Mouse (Mus musculus) embryonic facial prominence, embryonic 14.5 days (tissue): ENCODE data around the gene Oxct2a. TPM values are rescaled to one million over a fixed set of nuclear protein-coding genes. Genes with fewer than 3 reads are reported as not detected.
A peak's percentile ranks its signal among the peaks of the same experiment; 100 is the strongest.
"Not testable (repeated sequence)": the region's sequence is repeated elsewhere in the genome, so short reads cannot be mapped to it uniquely, and the experiment has no call there.

Experiments
- ATAC-seq: fragments of 200-750 bp; cut with Nextera tagmentation; 2 replicates; pipeline ENCODE4 v1.8.0; 2017; ENCODE audit warnings: low read depth, moderate number of reproducible peaks, moderate TSS enrichment
- DNase-seq: peaks from one replicate; pipeline ENCODE4 v3.0.0-alpha.2; 2015; ENCODE audit warnings: low spot score
- H3K27ac ChIP-seq: fragments of 300-500 bp; sonication (generic); replicated peaks from 2 replicates; pipeline ENCODE4 v1.5.1; 2014; ENCODE audit warnings: low read depth, mild to moderate bottlenecking, low read length, moderate library complexity
- H3K27me3 ChIP-seq: fragments of 300-500 bp; sonication (generic); replicated peaks from 2 replicates; pipeline ENCODE4 v1.6.1; 2014; ENCODE audit warnings: low read length; ENCODE audit not compliant: control insufficient read depth, insufficient read depth
- H3K36me3 ChIP-seq: fragments of 300-500 bp; sonication (generic); 2 replicates; pipeline ENCODE4 v1.6.1; 2014; ENCODE audit warnings: low read length, mixed read lengths; ENCODE audit not compliant: control insufficient read depth, insufficient read depth
- H3K4me1 ChIP-seq: fragments of 300-500 bp; sonication (generic); 2 replicates; pipeline ENCODE4 v1.6.1; 2014; ENCODE audit warnings: antibody characterized with exemption, low read length; ENCODE audit not compliant: control insufficient read depth, insufficient read depth
- H3K4me2 ChIP-seq: fragments of 300-500 bp; sonication (generic); 2 replicates; pipeline ENCODE4 v1.6.1; 2014; ENCODE audit warnings: low read depth, mild to moderate bottlenecking, low read length, moderate library complexity, mixed read lengths
- H3K4me3 ChIP-seq: fragments of 300-500 bp; sonication (generic); 2 replicates; pipeline ENCODE4 v1.5.1; 2014; ENCODE audit warnings: low read depth, mild to moderate bottlenecking, low read length
- H3K9ac ChIP-seq: fragments of 300-500 bp; sonication (generic); 2 replicates; pipeline ENCODE4 v1.6.1; 2014; ENCODE audit warnings: low read depth, mild to moderate bottlenecking, low read length, moderate library complexity, mixed read lengths
- H3K9me3 ChIP-seq: fragments of 300-500 bp; sonication (generic); 2 replicates; pipeline ENCODE4 v1.6.1; 2016; ENCODE audit warnings: low read length; ENCODE audit not compliant: control insufficient read depth
- WGBS: fragments of 180-500 bp; shearing (Covaris S2); extraction: QIAGEN DNeasy Blood & Tissue Kit; methylation state at CpG from one replicate; pipeline ENCODE4 v1.1.7; 2014; 5-methylcytosine and 5-hydroxymethylcytosine counted together
- polyA plus RNA-seq: library from polyadenylated mRNA; unstranded; fragments of >200 nt; fragmentation: Nextera tagmentation; extraction: Ambion mirVana; gene quantifications from 2 replicates; pipeline ENCODE4 v1.2.1, GENCODE M21; 2014

Gene Oxct2a
- polyA plus RNA-seq, 1 experiment from 2014 or later: not detected

DNA sequence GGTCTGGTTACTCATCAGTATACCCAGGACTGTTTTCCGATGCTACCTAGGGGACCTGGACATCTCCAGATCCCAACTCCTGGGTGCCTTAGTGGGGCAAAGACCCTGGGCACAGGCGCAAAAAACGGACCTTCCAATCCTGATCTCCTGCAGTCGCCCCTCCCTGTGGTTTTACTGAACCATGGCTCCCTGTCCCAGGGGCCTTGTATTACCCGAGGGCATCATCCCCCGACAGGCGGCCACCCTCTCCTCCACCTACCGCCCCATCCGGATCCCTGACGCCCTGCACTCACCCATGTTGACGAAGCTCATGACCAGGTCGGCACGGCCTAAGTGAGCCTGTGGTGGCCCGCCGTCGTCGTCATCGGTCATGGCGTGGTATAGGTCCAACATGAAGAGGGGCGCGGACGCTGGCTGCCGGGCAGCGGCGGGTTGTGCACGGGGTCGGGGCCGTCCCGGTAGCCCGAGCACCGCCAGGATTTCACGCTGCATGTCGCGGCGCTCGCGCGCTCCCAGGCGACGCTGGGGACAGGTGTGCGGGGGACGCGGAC lies 18.7 kb upstream of the Oxct2a start:
- H3K36me3 ChIP-seq: no peaks in the 10 kb centered on the region
- DNase-seq (no peak), ATAC-seq (no peak; the same call in 1 of the 2 replicates)
- H3K9ac ChIP-seq: peak overlapping the region; percentile 34; the same call in 1 of the 2 replicates
- peak overlapping the region; percentile 90 for H3K4me2 ChIP-seq
- WGBS: 2% methylated on average over 33 of the region's 43 CpGs
- H3K27ac ChIP-seq: no peak overlapping the region
- H3K4me3 ChIP-seq: peak overlapping the region; percentile 53
- peaks cover 43% of the 10 kb centered on the region for H3K27me3 ChIP-seq
- H3K4me1 ChIP-seq: peaks cover 11% of the 10 kb centered on the region
- no peaks in the 10 kb centered on the region for H3K9me3 ChIP-seq

GRCm38 (mm10) chr4:123340232-123340631 lies 16.8 kb upstream of the Oxct2a start:
- Histone ChIP-seq H3K36me3 (no peaks in the 10 kb centered on the region), H3K9ac (no peak overlapping the region), H3K4me1 (peaks cover 11% of the 10 kb centered on the region), H3K27me3 (peaks cover 43% of the 10 kb centered on the region), H3K4me3 (no peak overlapping the region), H3K27ac (no peak overlapping the region), H3K9me3 (no peaks in the 10 kb centered on the region), H3K4me2 (no peak overlapping the region)
- DNase-seq (no peak), ATAC-seq (no peak)
- WGBS: 66% methylated on average over 5 of the region's 5 CpGs

DNA sequence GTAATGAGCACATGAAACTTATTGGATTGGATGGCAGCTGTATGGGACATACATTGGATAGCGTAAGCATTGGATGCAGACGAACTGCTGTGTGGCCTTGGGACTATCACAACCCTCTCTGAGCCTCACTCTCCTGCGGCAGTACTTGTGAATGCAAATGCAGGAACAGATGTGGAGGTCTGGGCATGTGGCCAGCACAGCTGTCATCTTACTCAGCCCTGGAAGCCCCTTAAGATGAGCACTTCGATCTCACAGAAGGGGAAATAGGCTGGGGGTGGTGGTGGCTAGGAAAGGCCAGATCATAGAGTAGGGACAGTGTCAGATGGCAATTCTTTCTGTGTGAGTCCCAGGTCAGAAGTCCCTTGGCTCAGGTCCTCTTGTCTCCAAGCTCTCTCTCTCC lies 14.3 kb upstream of the Oxct2a start:
- peak; percentile 61 for DNase-seq
- Histone ChIP-seq H3K27ac (no peak overlapping the region), H3K4me1 (peaks cover 4% of the 10 kb centered on the region), H3K4me2 (no peak overlapping the region), H3K36me3 (no peaks in the 10 kb centered on the region), H3K9me3 (no peaks in the 10 kb centered on the region), H3K4me3 (no peak overlapping the region), H3K9ac (no peak overlapping the region), H3K27me3 (peaks cover 26% of the 10 kb centered on the region)
- 60% methylated on average over 4 of the region's 4 CpGs for WGBS
- ATAC-seq: no peak

GRCm38 (mm10) chr4:123335796-123336585 lies 12.6 kb upstream of the Oxct2a start:
- Histone ChIP-seq H3K27ac (no peak overlapping the region), H3K9ac (no peak overlapping the region), H3K9me3 (no peaks in the 10 kb centered on the region), H3K36me3 (no peaks in the 10 kb centered on the region), H3K4me2 (no peak overlapping the region), H3K27me3 (peaks cover 9% of the 10 kb centered on the region), H3K4me3 (no peak overlapping the region), H3K4me1 (no peaks in the 10 kb centered on the region)
- WGBS: 70% methylated on average over 13 of the region's 14 CpGs
- ATAC-seq (no peak), DNase-seq (no peak)

DNA sequence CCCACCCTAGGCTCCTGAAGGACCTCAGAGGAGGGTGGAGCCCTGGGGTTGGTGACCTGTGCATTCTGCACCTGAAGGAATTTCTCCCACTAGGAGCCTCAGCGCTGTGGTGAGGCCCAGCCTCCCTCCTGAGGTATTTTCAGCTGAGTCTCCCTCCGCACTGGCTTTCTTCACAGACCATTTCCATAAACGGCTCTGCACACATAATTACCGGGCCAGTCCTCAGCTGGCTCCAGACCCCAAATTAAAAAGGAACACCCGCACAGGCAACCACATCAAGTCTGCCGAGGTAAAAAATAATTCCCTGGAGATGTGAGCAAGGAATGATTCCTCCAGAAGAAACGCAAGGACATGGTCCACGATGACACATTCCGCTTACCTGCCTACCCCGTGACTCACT lies 11.8 kb upstream of the Oxct2a start:
- H3K4me2 ChIP-seq, DNase-seq, H3K27ac ChIP-seq, H3K27me3 ChIP-seq, H3K36me3 ChIP-seq, H3K9me3 ChIP-seq, H3K9ac ChIP-seq, H3K4me1 ChIP-seq, H3K4me3 ChIP-seq: not testable (repeated sequence)
- 63% methylated on average over 10 of the region's 10 CpGs for WGBS
- ATAC-seq: 0 out of 2 replicates have a peak, but pooled peaks have one; percentile 44

GRCm38 (mm10) chr4:123334177-123334576 lies 10.7 kb upstream of the Oxct2a start:
- peak; percentile 16 for DNase-seq
- H3K4me2 ChIP-seq: no peak overlapping the region
- no peak overlapping the region for H3K27ac ChIP-seq
- WGBS: 56% methylated on average over 3 of the region's 3 CpGs
- H3K27me3 ChIP-seq: no peaks in the 10 kb centered on the region
- no peak for ATAC-seq
- no peak overlapping the region for H3K4me3 ChIP-seq
- H3K9me3 ChIP-seq: no peaks in the 10 kb centered on the region
- H3K4me1 ChIP-seq: no peaks in the 10 kb centered on the region
- no peak overlapping the region for H3K9ac ChIP-seq
- no peaks in the 10 kb centered on the region for H3K36me3 ChIP-seq

GRCm38 (mm10) chr4:123333151-123333550 lies 9.7 kb upstream of the Oxct2a start:
- ATAC-seq (no peak), DNase-seq (no peak)
- no peak overlapping the region for H3K4me2 ChIP-seq
- 97% methylated on average over 4 of the region's 4 CpGs for WGBS
- no peaks in the 10 kb centered on the region for H3K4me1 ChIP-seq
- H3K9ac ChIP-seq: no peak overlapping the region
- no peaks in the 10 kb centered on the region for H3K36me3 ChIP-seq
- H3K27ac ChIP-seq: no peak overlapping the region
- no peaks in the 10 kb centered on the region for H3K27me3 ChIP-seq
- H3K9me3 ChIP-seq: no peaks in the 10 kb centered on the region
- H3K4me3 ChIP-seq: no peak overlapping the region

DNA sequence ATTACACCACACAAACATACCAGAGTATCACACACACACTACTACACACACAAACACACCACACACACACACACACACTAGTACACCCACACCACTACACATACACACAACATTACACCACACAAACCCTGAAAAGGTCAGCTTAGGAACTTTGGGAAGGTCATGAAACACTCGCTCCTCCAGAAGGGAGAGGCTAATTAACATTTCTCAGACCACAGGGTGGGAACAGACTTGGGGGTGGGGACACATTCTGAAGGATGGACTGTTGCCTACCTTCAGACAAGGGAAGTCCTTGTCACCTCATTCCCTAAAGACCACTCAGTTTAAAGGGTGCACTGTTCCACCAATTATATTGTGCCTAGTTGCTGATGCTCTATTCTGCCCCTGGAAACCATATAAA lies 8.5 kb upstream of the Oxct2a start:
- H3K4me3 ChIP-seq, ATAC-seq: not testable (repeated sequence)
- WGBS: 47% methylated on average over 1 of the region's 1 CpGs

DNA sequence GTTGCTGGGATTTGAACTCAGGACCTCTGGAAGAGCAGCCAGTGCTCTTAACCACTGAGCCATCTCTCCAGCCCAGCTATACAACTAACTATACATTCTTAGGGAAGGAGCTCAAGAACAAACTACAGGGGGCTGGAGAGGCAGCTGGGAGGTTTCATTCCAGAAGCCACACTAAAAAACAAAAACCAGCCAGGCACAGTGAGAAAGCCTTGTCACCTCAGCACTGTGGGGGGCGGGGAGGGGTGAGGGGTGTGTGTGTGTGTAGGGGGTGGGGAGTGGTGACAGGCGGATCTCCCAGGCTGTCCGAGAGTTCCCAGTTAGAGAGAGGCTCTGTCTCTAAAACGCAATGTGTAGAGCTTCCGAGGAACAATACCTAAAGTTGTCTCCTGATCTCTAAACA lies 7.9 kb upstream of the Oxct2a start:
- no peak overlapping the region for H3K9ac ChIP-seq
- H3K27me3 ChIP-seq: no peaks in the 10 kb centered on the region
- H3K27ac ChIP-seq: no peak overlapping the region
- H3K9me3 ChIP-seq: no peaks in the 10 kb centered on the region
- no peaks in the 10 kb centered on the region for H3K36me3 ChIP-seq
- no peak for DNase-seq
- no peaks in the 10 kb centered on the region for H3K4me1 ChIP-seq
- H3K4me3 ChIP-seq: no peak overlapping the region
- H3K4me2 ChIP-seq: no peak overlapping the region
- no peak for ATAC-seq
- WGBS: 68% methylated on average over 5 of the region's 5 CpGs

More for the DNA sequence above, 8.5 kb upstream of the Oxct2a start:
- not testable (repeated sequence) for DNase-seq, H3K27me3 ChIP-seq, H3K9ac ChIP-seq, H3K4me2 ChIP-seq, H3K36me3 ChIP-seq, H3K4me1 ChIP-seq, H3K9me3 ChIP-seq, H3K27ac ChIP-seq
